Mouse (Mus musculus): ENCODE measurements around the gene Barhl2.

DNA sequence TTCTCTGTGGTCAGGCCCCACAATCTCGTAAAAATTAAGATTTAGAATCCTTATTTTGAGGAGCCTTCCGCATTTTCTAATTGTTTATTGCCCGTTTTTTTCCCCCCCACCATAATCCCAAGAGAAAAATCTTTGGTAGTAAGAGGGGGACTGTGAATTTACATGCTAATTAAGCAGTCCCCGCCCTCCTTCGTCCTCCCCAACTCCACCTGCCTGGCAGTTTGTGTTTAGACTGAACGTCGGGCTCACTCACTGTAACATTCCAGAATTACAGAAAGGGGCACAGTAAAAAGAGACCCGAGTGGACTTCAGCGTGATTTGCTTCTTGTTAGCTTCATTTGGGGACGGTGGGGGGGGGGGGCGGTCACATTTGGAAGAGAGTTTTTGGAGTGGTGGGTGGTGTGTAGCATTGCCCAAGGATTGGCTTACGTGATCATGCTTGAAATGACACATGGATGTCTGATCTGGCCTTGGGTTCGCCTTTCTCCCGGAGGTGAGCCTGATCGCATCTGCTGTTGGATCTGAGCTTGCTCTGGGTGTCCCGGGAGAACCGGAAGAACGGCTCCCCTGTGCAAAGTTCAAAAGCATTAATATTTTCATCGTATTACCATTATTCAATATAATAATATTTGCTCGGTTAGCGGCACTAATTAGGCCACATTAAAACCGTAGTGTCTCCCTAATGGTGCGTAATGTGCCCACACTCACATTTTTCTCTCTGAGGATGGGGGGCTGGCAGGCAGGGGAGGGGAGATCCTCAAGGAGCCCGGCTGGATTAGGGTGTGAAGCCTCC is 6.6 kb upstream of the Barhl2 start:
- TF ChIP-seq POLR2A (IDR thresholded peaks at IDR 0.05; ENCODE audit: insufficient read length, low read depth) (no peak), MAX (IDR thresholded peaks at IDR 0.05; ENCODE audit: low read depth) (no peak), E2F4 (IDR thresholded peaks at IDR 0.05; ENCODE audit: insufficient read depth) (no peak), MYOG (IDR thresholded peaks at IDR 0.05; ENCODE audit: control insufficient read depth in 1 of 3, insufficient read depth in 1 of 3, insufficient read length in 2 of 3, low read depth in 2 of 3) (no peak), MYOD1 (IDR thresholded peaks at IDR 0.05; ENCODE audit: control insufficient read depth in 1 of 3, insufficient read length in 2 of 3, low read depth in 2 of 3) (no peak), USF1 (IDR thresholded peaks at IDR 0.05; ENCODE audit: low read depth) (no peak), CEBPB (IDR thresholded peaks at IDR 0.05; ENCODE audit: insufficient read depth, poor library complexity, severe bottlenecking) (no peak), REST (IDR thresholded peaks at IDR 0.05; ENCODE audit: insufficient read depth, insufficient read length) (no peak), TCF12 (IDR thresholded peaks at IDR 0.05; ENCODE audit: insufficient read depth, poor library complexity, severe bottlenecking) (no peak), POLR2AphosphoS2 (IDR thresholded peaks at IDR 0.05; ENCODE audit: insufficient read length, low read depth) (no peak), SRF (IDR thresholded peaks at IDR 0.05; ENCODE audit: control insufficient read depth, insufficient read length, low read depth) (no peak)

All from myocyte (in vitro differentiated cells).